Mouse (Mus musculus) neural tube, embryonic 15.5 days (tissue): ENCODE measurements around the gene Sap30. TPM values are rescaled to one million over a fixed set of nuclear protein-coding genes. Genes with fewer than 3 reads are reported as not detected.
"Not testable (repeated sequence)": the region's sequence is repeated elsewhere in the genome, so short reads cannot be mapped to it uniquely, and the experiment has no call there.

Experiments used
- ATAC-seq: fragments of 200-750 bp; cut with Nextera tagmentation; 2 replicates; pipeline ENCODE4 v1.8.0; 2017; ENCODE audit warnings: mild to moderate bottlenecking, moderate TSS enrichment, moderate library complexity; ENCODE audit not compliant: low FRiP score
- H3K27ac ChIP-seq: fragments of 300-500 bp; sonication (generic); replicated peaks from 2 replicates; pipeline ENCODE4 v1.5.1; 2015; ENCODE audit warnings: mild to moderate bottlenecking, inconsistent platforms
- H3K27me3 ChIP-seq: fragments of 300-500 bp; sonication (generic); replicated peaks from 2 replicates; pipeline ENCODE4 v1.6.1; 2015; ENCODE audit warnings: inconsistent platforms
- H3K36me3 ChIP-seq: fragments of 300-500 bp; sonication (generic); 2 replicates; pipeline ENCODE4 v1.6.1; 2015; ENCODE audit warnings: inconsistent platforms
- H3K4me1 ChIP-seq: fragments of 300-500 bp; sonication (generic); 2 replicates; pipeline ENCODE4 v1.6.1; 2015; ENCODE audit warnings: inconsistent platforms
- H3K4me2 ChIP-seq: fragments of 300-500 bp; sonication (generic); 2 replicates; pipeline ENCODE4 v1.6.1; 2015; ENCODE audit warnings: inconsistent platforms, mild to moderate bottlenecking, moderate library complexity
- H3K4me3 ChIP-seq: fragments of 300-500 bp; sonication (generic); replicated peaks from 2 replicates; pipeline ENCODE4 v1.5.1; 2015; ENCODE audit warnings: mild to moderate bottlenecking, inconsistent platforms
- H3K9ac ChIP-seq: fragments of 300-500 bp; sonication (generic); replicated peaks from 2 replicates; pipeline ENCODE4 v1.6.1; 2015; ENCODE audit warnings: mild to moderate bottlenecking, inconsistent platforms
- H3K9me3 ChIP-seq: fragments of 300-500 bp; sonication (generic); replicated peaks from 2 replicates; pipeline ENCODE4 v1.6.1; 2016; ENCODE audit warnings: inconsistent platforms
- WGBS: fragments of 180-500 bp; shearing (Covaris S2); methylation state at CpG from one replicate; pipeline ENCODE4 v1.1.7; 2015; ENCODE audit warnings: mixed read lengths; 5-methylcytosine and 5-hydroxymethylcytosine counted together
- polyA plus RNA-seq: library from polyadenylated mRNA; unstranded; fragments of >200 nt; fragmentation: Nextera tagmentation; extraction: Ambion mirVana; gene quantifications from 2 replicates; pipeline ENCODE4 v1.2.1, GENCODE M21; 2015

Sap30 gene
- polyA plus RNA-seq, 1 experiment from 2014 or later, result 25.0 TPM

- Histone ChIP-seq H3K9ac (no peak overlapping the region), H3K9me3 (no peaks in the 10 kb centered on the region), H3K36me3 (no peaks in the 10 kb centered on the region), H3K27me3 (no peaks in the 10 kb centered on the region), H3K4me3 (no peak overlapping the region), H3K4me2 (no peak overlapping the region), H3K4me1 (no peaks in the 10 kb centered on the region), H3K27ac (no peak overlapping the region)
- WGBS, result 53% methylated on average over 1 of the region's 1 CpGs
- ATAC-seq, result no peak
Observed at GRCm38 (mm10) chr8:57462839-57463238, 24.8 kb downstream of the Sap30 start.

GRCm38 (mm10) chr8:57457942-57458341 lies 29.7 kb downstream of the Sap30 start:
- no peaks in the 10 kb centered on the region for H3K36me3 ChIP-seq
- H3K4me3 ChIP-seq, result no peak overlapping the region
- no peak overlapping the region; the same call in 1 of the 2 replicates for H3K4me2 ChIP-seq
- no peak overlapping the region for H3K27ac ChIP-seq
- no peaks in the 10 kb centered on the region for H3K27me3 ChIP-seq
- no peaks in the 10 kb centered on the region for H3K9me3 ChIP-seq
- 75% methylated on average over 3 of the region's 3 CpGs for WGBS
- no peaks in the 10 kb centered on the region for H3K4me1 ChIP-seq
- no peak for ATAC-seq
- H3K9ac ChIP-seq, result no peak overlapping the region

DNA sequence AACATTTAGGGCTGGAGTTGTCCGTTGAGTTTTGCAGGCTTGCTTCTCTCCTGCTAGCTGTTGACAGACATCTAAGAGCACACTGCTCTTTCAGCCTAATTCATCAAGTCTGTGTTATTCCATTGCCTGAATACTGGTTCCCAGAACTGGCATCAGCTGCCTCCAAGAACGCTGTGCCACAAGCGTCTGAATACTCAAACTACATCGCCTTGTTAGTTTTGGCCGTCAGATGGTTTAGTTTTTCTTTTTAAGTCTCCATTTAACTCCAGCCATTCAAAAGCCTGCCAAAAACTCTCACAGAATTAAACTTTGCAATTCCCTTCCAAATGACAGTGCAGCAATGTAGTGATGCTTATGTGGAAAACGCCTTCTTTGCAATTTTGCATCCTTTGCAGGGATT lies 30.5 kb downstream of the Sap30 start:
- ATAC-seq, result no peak
- 74% methylated on average over 6 of the region's 6 CpGs for WGBS
- Histone ChIP-seq H3K9me3 (no peaks in the 10 kb centered on the region), H3K4me1 (no peaks in the 10 kb centered on the region), H3K4me2 (no peak overlapping the region), H3K4me3 (no peak overlapping the region), H3K27ac (no peak overlapping the region), H3K9ac (no peak overlapping the region), H3K36me3 (no peaks in the 10 kb centered on the region), H3K27me3 (no peaks in the 10 kb centered on the region)

DNA sequence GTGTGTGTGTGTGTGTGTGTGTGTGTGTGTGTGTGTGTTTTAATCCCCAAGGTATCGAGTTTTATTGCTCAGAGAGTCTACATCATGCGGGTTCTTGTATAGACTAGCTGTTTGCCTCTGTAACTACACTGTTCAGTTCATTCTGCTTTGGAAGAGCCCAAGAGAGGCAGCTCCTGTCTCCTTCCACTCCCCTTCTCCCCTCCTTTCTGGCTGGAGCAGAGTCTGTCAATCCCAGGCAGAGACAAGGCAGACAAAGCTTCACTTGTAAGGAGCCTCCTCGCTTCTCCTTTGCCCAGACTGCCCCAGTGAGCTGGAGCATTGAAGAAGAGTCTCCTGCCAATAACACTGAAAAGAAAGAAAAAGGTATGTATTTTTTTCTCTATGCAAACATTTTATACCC lies 31.9 kb downstream of the Sap30 start, which contains the start of gene Scrg1:
Scrg1 (plus strand) TSS at position 159 of the 400 bp plus-strand sequence.
- no peaks in the 10 kb centered on the region for H3K4me1 ChIP-seq
- ATAC-seq, result peak; percentile 68; the same call in 1 of the 2 replicates
- 81% methylated on average over 3 of the region's 3 CpGs for WGBS
- no peak within 1 kb of the TSS for H3K4me3 ChIP-seq
- no peaks in the 10 kb centered on the region for H3K36me3 ChIP-seq
- no peak within 1 kb of the TSS for H3K9ac ChIP-seq
- H3K9me3 ChIP-seq, result no peaks in the 10 kb centered on the region
- no peak within 1 kb of the TSS for H3K27ac ChIP-seq
- H3K27me3 ChIP-seq, result no peaks in the 10 kb centered on the region
- peak within 1 kb of the TSS; percentile 15; the same call in 1 of the 2 replicates for H3K4me2 ChIP-seq

- no peak for ATAC-seq
- WGBS, result 93% methylated on average over 2 of the region's 2 CpGs
- H3K4me2 ChIP-seq, result no peak overlapping the region
- H3K27me3 ChIP-seq, result no peaks in the 10 kb centered on the region
- H3K9ac ChIP-seq, result no peak overlapping the region
- no peaks in the 10 kb centered on the region for H3K36me3 ChIP-seq
- no peak overlapping the region for H3K4me3 ChIP-seq
- H3K9me3 ChIP-seq, result no peaks in the 10 kb centered on the region
- H3K4me1 ChIP-seq, result no peaks in the 10 kb centered on the region
- no peak overlapping the region for H3K27ac ChIP-seq
Observed at GRCm38 (mm10) chr8:57453361-57453760, 34.3 kb downstream of the Sap30 start.

- H3K4me3 ChIP-seq, result no peak overlapping the region
- H3K36me3 ChIP-seq, result no peaks in the 10 kb centered on the region
- H3K27me3 ChIP-seq, result no peaks in the 10 kb centered on the region
- no peak for ATAC-seq
- 94% methylated on average over 4 of the region's 4 CpGs for WGBS
- H3K9me3 ChIP-seq, result no peaks in the 10 kb centered on the region
- no peak overlapping the region for H3K4me2 ChIP-seq
- no peak overlapping the region for H3K9ac ChIP-seq
- H3K27ac ChIP-seq, result no peak overlapping the region
- H3K4me1 ChIP-seq, result no peaks in the 10 kb centered on the region
Observed at GRCm38 (mm10) chr8:57451896-57452295, 35.8 kb downstream of the Sap30 start.

DNA sequence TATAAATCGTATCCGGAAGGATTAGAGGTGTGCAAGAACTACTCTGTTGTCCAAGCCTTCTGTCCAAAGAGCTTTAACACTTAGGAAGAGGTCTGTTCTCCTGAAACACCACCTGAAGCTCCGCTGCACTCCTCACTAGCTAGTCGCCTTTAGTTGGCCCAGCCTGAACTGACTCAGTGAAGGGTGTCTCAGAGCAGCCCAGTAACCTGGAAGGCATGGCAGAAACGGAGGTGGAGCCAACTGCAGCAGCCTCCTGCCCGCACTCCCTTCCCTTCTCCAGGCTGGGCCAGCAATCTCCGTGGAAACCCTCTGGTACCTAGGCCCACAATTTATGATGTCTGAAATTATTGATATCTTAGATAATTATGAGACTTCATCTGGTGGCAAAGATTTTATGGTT lies 36.9 kb downstream of the Sap30 start:
- WGBS, result 81% methylated on average over 7 of the region's 7 CpGs
- Histone ChIP-seq H3K4me1 (no peaks in the 10 kb centered on the region), H3K36me3 (no peaks in the 10 kb centered on the region), H3K4me3 (no peak overlapping the region), H3K9me3 (no peaks in the 10 kb centered on the region), H3K27me3 (no peaks in the 10 kb centered on the region), H3K27ac (no peak overlapping the region), H3K4me2 (no peak overlapping the region), H3K9ac (no peak overlapping the region)
- no peak for ATAC-seq

DNA sequence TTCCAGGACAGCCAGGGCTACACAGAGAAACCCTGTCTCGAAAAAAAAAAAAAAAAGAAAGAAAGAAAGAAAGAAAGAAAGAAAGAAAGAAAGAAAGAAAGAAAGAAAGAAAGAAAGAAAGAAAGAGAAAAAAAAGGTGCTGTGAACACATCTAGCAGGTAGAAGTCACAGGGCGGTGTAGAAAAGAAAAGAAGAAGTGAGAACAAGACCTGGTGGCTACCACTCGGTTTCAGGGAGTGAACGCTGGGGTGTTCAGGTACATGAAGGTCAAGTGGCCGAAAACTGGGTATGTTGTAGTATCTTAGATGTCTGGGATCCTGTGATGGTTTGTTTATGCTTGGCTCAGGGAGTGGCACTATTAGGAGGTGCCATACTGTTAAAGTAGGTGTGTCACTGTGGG lies 41.8 kb downstream of the Sap30 start:
- ATAC-seq, H3K9ac ChIP-seq, H3K9me3 ChIP-seq, H3K4me2 ChIP-seq, H3K4me1 ChIP-seq, H3K27ac ChIP-seq, H3K4me3 ChIP-seq, H3K27me3 ChIP-seq, H3K36me3 ChIP-seq: not testable (repeated sequence)
- WGBS, result 91% methylated on average over 4 of the region's 5 CpGs

DNA sequence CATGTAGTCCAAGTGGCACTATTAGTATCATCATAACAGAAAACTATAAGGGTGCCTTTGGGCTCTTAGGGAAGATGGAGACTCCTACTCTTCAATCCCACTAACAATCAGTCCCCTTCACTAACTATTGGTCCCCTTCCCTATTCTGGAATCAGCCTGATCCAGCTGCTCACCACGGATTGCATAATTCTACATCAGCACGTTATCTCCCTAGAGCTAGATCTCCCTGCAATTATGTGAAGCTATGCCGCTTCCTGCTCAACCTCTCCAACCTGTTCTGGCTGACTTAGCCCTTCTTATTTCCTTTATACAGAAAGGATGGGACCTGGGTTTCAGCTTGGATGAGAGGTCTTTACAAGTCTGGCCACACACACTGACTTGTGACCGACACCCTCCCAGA lies 44.4 kb downstream of the Sap30 start:
- no peaks in the 10 kb centered on the region for H3K4me1 ChIP-seq
- H3K36me3 ChIP-seq, result no peaks in the 10 kb centered on the region
- WGBS, result 70% methylated on average over 4 of the region's 4 CpGs
- no peak for ATAC-seq
- H3K27ac ChIP-seq, result no peak overlapping the region
- H3K4me3 ChIP-seq, result no peak overlapping the region
- H3K27me3 ChIP-seq, result no peaks in the 10 kb centered on the region
- no peak overlapping the region for H3K4me2 ChIP-seq
- no peak overlapping the region for H3K9ac ChIP-seq
- no peaks in the 10 kb centered on the region for H3K9me3 ChIP-seq

GRCm38 (mm10) chr8:57441556-57441955 lies 46.1 kb downstream of the Sap30 start:
- no peaks in the 10 kb centered on the region for H3K9me3 ChIP-seq
- ATAC-seq, result no peak
- H3K27me3 ChIP-seq, result no peaks in the 10 kb centered on the region
- no peaks in the 10 kb centered on the region for H3K4me1 ChIP-seq
- no peaks in the 10 kb centered on the region for H3K36me3 ChIP-seq
- H3K4me3 ChIP-seq, result no peak overlapping the region
- no peak overlapping the region for H3K4me2 ChIP-seq
- H3K9ac ChIP-seq, result no peak overlapping the region
- 82% methylated on average over 5 of the region's 5 CpGs for WGBS
- no peak overlapping the region for H3K27ac ChIP-seq

DNA sequence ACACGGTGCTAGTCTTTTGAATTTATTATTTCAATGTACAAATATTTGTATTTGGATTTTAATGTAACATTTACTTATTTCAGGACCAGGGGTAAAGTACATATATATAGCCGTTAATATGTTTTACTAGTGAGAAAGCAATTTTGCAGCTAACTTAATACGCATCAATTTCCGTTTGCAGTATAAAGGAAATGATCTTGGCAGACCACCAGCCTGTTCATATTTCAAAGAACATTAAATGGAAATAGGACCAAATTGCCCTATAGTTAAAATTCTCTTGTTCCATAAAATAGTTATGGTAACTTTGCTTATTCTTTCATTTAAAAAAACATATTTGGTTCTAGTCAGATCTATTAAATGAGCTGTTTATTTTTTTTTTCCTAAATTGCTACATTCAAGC lies 46.5 kb downstream of the Sap30 start:
- 78% methylated on average over 4 of the region's 4 CpGs for WGBS
- no peak overlapping the region for H3K27ac ChIP-seq
- no peak overlapping the region for H3K4me3 ChIP-seq
- no peak for ATAC-seq
- no peaks in the 10 kb centered on the region for H3K27me3 ChIP-seq
- H3K9ac ChIP-seq, result no peak overlapping the region
- no peak overlapping the region for H3K4me2 ChIP-seq
- H3K36me3 ChIP-seq, result no peaks in the 10 kb centered on the region
- H3K9me3 ChIP-seq, result no peaks in the 10 kb centered on the region
- peaks cover 3% of the 10 kb centered on the region; the same call in 1 of the 2 replicates for H3K4me1 ChIP-seq

DNA sequence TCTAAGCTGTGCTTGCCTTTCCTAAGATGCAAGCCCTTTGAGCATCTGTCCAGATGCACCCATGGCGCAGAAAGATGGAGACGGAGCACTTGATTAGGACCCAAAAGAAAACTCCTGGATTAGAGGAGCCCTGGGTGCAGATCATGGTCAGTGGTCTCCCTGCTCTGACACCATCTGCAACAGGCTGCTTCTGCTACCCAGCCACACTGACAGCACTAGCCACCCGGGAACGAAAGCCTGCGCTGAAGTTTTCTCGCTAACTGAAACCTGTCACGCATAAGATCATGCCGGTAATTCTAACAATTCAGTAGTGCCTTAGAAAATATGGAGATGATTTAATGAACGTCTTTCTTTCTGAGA lies 51.2 kb downstream of the Sap30 start:
- peaks cover 10% of the 10 kb centered on the region for H3K4me1 ChIP-seq
- H3K4me2 ChIP-seq, result no peak overlapping the region
- no peak overlapping the region for H3K4me3 ChIP-seq
- 86% methylated on average over 9 of the region's 9 CpGs for WGBS
- no peak for ATAC-seq
- no peak overlapping the region for H3K9ac ChIP-seq
- H3K9me3 ChIP-seq, result no peaks in the 10 kb centered on the region
- no peaks in the 10 kb centered on the region for H3K27me3 ChIP-seq
- H3K27ac ChIP-seq, result no peak overlapping the region; the same call in 1 of the 2 replicates
- no peaks in the 10 kb centered on the region for H3K36me3 ChIP-seq
